In the genomic region with DNA sequence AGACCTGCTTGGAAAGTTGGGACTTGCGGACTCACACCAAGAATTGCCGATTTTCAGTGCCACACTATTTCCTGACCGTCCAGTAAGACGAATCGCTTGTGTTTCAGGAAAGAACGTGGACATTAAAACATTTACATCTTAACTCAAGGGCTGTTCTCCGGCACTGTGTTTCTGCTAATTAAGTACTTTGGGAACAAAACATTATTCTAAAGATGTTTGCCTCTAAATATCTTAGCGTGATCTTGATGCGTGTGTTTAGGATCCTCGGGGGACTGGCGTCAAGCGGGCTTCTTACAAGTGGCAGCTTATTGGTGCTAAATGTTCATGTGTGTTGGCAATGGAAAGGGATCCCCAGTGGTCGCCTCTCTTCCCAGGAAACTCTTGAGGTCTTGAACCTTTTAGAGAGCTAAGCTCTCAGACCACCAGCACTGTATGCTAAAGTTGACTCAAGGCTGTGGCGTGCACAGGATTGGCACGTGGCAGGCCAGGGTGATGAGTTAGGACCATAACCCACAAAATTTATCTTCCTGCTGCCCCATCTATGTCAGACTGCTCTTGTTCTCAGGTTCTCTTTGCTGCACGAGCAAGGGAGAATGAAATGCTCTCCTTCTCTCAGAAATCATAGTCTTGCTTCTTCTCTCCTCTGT, we compare ENCODE assay signal across 17 mouse cellular contexts. TPM values are rescaled to one million over a fixed set of nuclear protein-coding genes. Genes with fewer than 3 reads are reported as not detected.
DNase-seq lines count a peak whose midpoint lies in the region; ATAC-seq and TF ChIP-seq lines count a peak whose summit lies in the region.
"Had no signal": no experiment of that assay in that cellular context is flagged by ENCODE, and none has a peak within 500 bp of the region (broad histone marks: within the 10 kb centered on the region; RNA-seq: fewer than 3 reads in every experiment).

No protein-coding gene starts in this region.

- DNase-seq in embryonic facial prominence, embryonic 10.5 days (ENCODE audit: low spot score): no peak
- no peak for DNase-seq in limb, embryonic 10.5 days (ENCODE audit: low spot score)
- no peak for DNase-seq in stomach, postnatal 0 days (ENCODE audit: low spot score)
- no peak for DNase-seq in spleen, adult 18-20 months
- no peak for DNase-seq in thymus, postnatal 25 days
- DNase-seq: cerebellum, adult 9-10 months; heart, adult 11 months; kidney, adult 9 months; kidney, postnatal 36 days; lung, postnatal 10 days had no signal

- H3K36me3 ChIP-seq in embryonic facial prominence, embryonic 13.5 days: no peaks in the 10 kb centered on the region
- H3K36me3 ChIP-seq in embryonic facial prominence, embryonic 10.5 days (replicated peaks): peaks cover 13% of the 10 kb centered on the region; the same call in 1 of the 2 replicates
- 0 out of 2 replicates have a peak, but pooled peaks cover 2% of the 10 kb centered on the region for H3K36me3 ChIP-seq in limb, embryonic 12.5 days
- no peaks in the 10 kb centered on the region for H3K36me3 ChIP-seq in limb, embryonic 10.5 days
- no peaks in the 10 kb centered on the region for H3K36me3 ChIP-seq in stomach, embryonic 15.5 days
- H3K36me3 ChIP-seq in stomach, postnatal 0 days (ENCODE audit: control insufficient read depth, insufficient read depth, low read length): no peaks in the 10 kb centered on the region
- H3K36me3 ChIP-seq: heart, embryonic 15.5 days had no signal

- H3K27me3 ChIP-seq in embryonic facial prominence, embryonic 13.5 days: peaks cover 8% of the 10 kb centered on the region; the same call in 1 of the 2 replicates
- peaks cover 23% of the 10 kb centered on the region for H3K27me3 ChIP-seq in embryonic facial prominence, embryonic 10.5 days (replicated peaks; ENCODE audit: low read depth, poor library complexity, severe bottlenecking)
- H3K27me3 ChIP-seq in limb, embryonic 12.5 days: peaks cover 23% of the 10 kb centered on the region; the same call in 1 of the 2 replicates
- H3K27me3 ChIP-seq in limb, embryonic 10.5 days (ENCODE audit: low read depth, poor library complexity, severe bottlenecking): peaks cover 22% of the 10 kb centered on the region
- no peaks in the 10 kb centered on the region for H3K27me3 ChIP-seq in stomach, embryonic 15.5 days (replicated peaks)
- no peaks in the 10 kb centered on the region for H3K27me3 ChIP-seq in stomach, postnatal 0 days (ENCODE audit: control insufficient read depth, insufficient read depth, low read length)

- H3K9ac ChIP-seq in embryonic facial prominence, embryonic 13.5 days: no peak overlapping the region
- no peak overlapping the region for H3K9ac ChIP-seq in limb, embryonic 12.5 days (replicated peaks)
- H3K9ac ChIP-seq in stomach, embryonic 15.5 days: no peak overlapping the region
- no peak overlapping the region for H3K9ac ChIP-seq in stomach, postnatal 0 days (ENCODE audit: low read length)
- H3K9ac ChIP-seq: heart, embryonic 15.5 days had no signal

- H3K9me3 ChIP-seq in embryonic facial prominence, embryonic 13.5 days: no peaks in the 10 kb centered on the region
- no peaks in the 10 kb centered on the region for H3K9me3 ChIP-seq in embryonic facial prominence, embryonic 10.5 days
- no peaks in the 10 kb centered on the region for H3K9me3 ChIP-seq in limb, embryonic 12.5 days
- no peaks in the 10 kb centered on the region for H3K9me3 ChIP-seq in limb, embryonic 10.5 days (replicated peaks)
- H3K9me3 ChIP-seq in stomach, embryonic 15.5 days: no peaks in the 10 kb centered on the region
- H3K9me3 ChIP-seq in stomach, postnatal 0 days (ENCODE audit: control insufficient read depth, low read length): no peaks in the 10 kb centered on the region
- H3K9me3 ChIP-seq: heart, embryonic 15.5 days had no signal

- H3K4me2 ChIP-seq in embryonic facial prominence, embryonic 13.5 days: peak overlapping the region; percentile 87
- H3K4me2 ChIP-seq in limb, embryonic 12.5 days: peak overlapping the region; percentile 90; the same call in 1 of the 2 replicates
- peak overlapping the region; percentile 92; the same call in 1 of the 2 replicates for H3K4me2 ChIP-seq in stomach, embryonic 15.5 days
- H3K4me2 ChIP-seq in stomach, postnatal 0 days (replicated peaks; ENCODE audit: low read depth): no peak overlapping the region

- H3K4me3 ChIP-seq in embryonic facial prominence, embryonic 13.5 days: no peak overlapping the region
- H3K4me3 ChIP-seq in embryonic facial prominence, embryonic 10.5 days: no peak overlapping the region
- H3K4me3 ChIP-seq in limb, embryonic 12.5 days (replicated peaks): no peak overlapping the region
- no peak overlapping the region for H3K4me3 ChIP-seq in limb, embryonic 10.5 days
- no peak overlapping the region for H3K4me3 ChIP-seq in stomach, embryonic 15.5 days (replicated peaks)
- H3K4me3 ChIP-seq in stomach, postnatal 0 days (ENCODE audit: low read depth, low read length): no peak overlapping the region
- H3K4me3 ChIP-seq: heart, embryonic 15.5 days had no signal

- peaks cover 25% of the 10 kb centered on the region for H3K4me1 ChIP-seq in embryonic facial prominence, embryonic 13.5 days
- H3K4me1 ChIP-seq in embryonic facial prominence, embryonic 10.5 days: peaks cover 23% of the 10 kb centered on the region
- peaks cover 18% of the 10 kb centered on the region for H3K4me1 ChIP-seq in limb, embryonic 12.5 days (replicated peaks)
- H3K4me1 ChIP-seq in limb, embryonic 10.5 days: peaks cover 20% of the 10 kb centered on the region
- peaks cover 4% of the 10 kb centered on the region; the same call in 1 of the 2 replicates for H3K4me1 ChIP-seq in stomach, embryonic 15.5 days
- H3K4me1 ChIP-seq in stomach, postnatal 0 days (replicated peaks; ENCODE audit: control insufficient read depth, insufficient read depth): no peaks in the 10 kb centered on the region

- TF ChIP-seq EP300 in stomach, postnatal 0 days (optimal IDR thresholded peaks at IDR 0.05): no peak

- 93% methylated on average over 16 of the region's 16 CpGs for WGBS in embryonic facial prominence, embryonic 13.5 days
- 93% methylated on average over 16 of the region's 16 CpGs for WGBS in embryonic facial prominence, embryonic 10.5 days
- 93% methylated on average over 16 of the region's 16 CpGs for WGBS in limb, embryonic 12.5 days
- 96% methylated on average over 16 of the region's 16 CpGs for WGBS in limb, embryonic 10.5 days
- 91% methylated on average over 16 of the region's 16 CpGs for WGBS in stomach, embryonic 15.5 days
- WGBS in stomach, postnatal 0 days: 91% methylated on average over 16 of the region's 16 CpGs

- TF ChIP-seq CTCF in stomach, postnatal 0 days (IDR thresholded peaks at IDR 0.05; ENCODE audit: low read depth): no peak

- ATAC-seq in embryonic facial prominence, embryonic 13.5 days (ENCODE audit: insufficient number of reproducible peaks, insufficient read depth, low FRiP score, low TSS enrichment, low read depth): no peak
- ATAC-seq in limb, embryonic 12.5 days (ENCODE audit: insufficient number of reproducible peaks, insufficient read depth, low FRiP score, low TSS enrichment, low read depth): no peak
- no peak for ATAC-seq in stomach, embryonic 15.5 days (ENCODE audit: insufficient read depth, low FRiP score, low read depth)
- ATAC-seq in stomach, postnatal 0 days (ENCODE audit: low FRiP score, low TSS enrichment): no peak
- ATAC-seq: CD4-positive, CD25-positive, alpha-beta regulatory T cell, adult 4 months; forebrain, embryonic 16.5 days had no signal

- no peak overlapping the region for H3K27ac ChIP-seq in embryonic facial prominence, embryonic 13.5 days
- no peak overlapping the region for H3K27ac ChIP-seq in embryonic facial prominence, embryonic 10.5 days (replicated peaks)
- no peak overlapping the region for H3K27ac ChIP-seq in limb, embryonic 12.5 days
- no peak overlapping the region for H3K27ac ChIP-seq in limb, embryonic 10.5 days
- no peak overlapping the region for H3K27ac ChIP-seq in stomach, embryonic 15.5 days
- no peak overlapping the region for H3K27ac ChIP-seq in stomach, postnatal 0 days (replicated peaks)
- H3K27ac ChIP-seq: heart, embryonic 15.5 days; liver, embryonic 14.5 days had no signal

RNA-seq across cellular contexts. Expression of a gene that starts 2.2 kb away (rescaled TPM):
- polyA plus RNA-seq in embryonic facial prominence, embryonic 13.5 days (2015; fragmentation: Nextera tagmentation; extraction: Ambion mirVana): 15.4 and 16.4 TPM in 2 replicates
- polyA plus RNA-seq in embryonic facial prominence, embryonic 10.5 days (2016; fragmentation: Nextera tagmentation; extraction: Ambion mirVana): 13.6 and 14.6 TPM in 2 replicates
- 11.2 and 13.8 TPM in 2 replicates for polyA plus RNA-seq in limb, embryonic 12.5 days (2016; fragmentation: Nextera tagmentation; extraction: Ambion mirVana)
- 11.0 and 11.7 TPM in 2 replicates for polyA plus RNA-seq in limb, embryonic 10.5 days (2016; fragmentation: Nextera tagmentation; extraction: Ambion mirVana)
- 13.1 and 14.3 TPM in 2 replicates for polyA plus RNA-seq in stomach, embryonic 15.5 days (2015; fragmentation: Nextera tagmentation; extraction: Ambion mirVana)
- 4.7 and 5.5 TPM in 2 replicates for polyA plus RNA-seq in stomach, postnatal 0 days (2015; fragmentation: Nextera tagmentation; extraction: Ambion mirVana)

RNA-seq across cellular contexts. Expression of a gene that starts 57.0 kb away (rescaled TPM):
- polyA plus RNA-seq in embryonic facial prominence, embryonic 13.5 days (2015; fragmentation: Nextera tagmentation; extraction: Ambion mirVana): not detected in 2 replicates
- not detected in 2 replicates for polyA plus RNA-seq in embryonic facial prominence, embryonic 10.5 days (2016; fragmentation: Nextera tagmentation; extraction: Ambion mirVana)
- 0.35 TPM in 1 of 2 replicates, not detected in the other for polyA plus RNA-seq in limb, embryonic 12.5 days (2016; fragmentation: Nextera tagmentation; extraction: Ambion mirVana)
- polyA plus RNA-seq in limb, embryonic 10.5 days (2016; fragmentation: Nextera tagmentation; extraction: Ambion mirVana): not detected in 2 replicates
- polyA plus RNA-seq in stomach, embryonic 15.5 days (2015; fragmentation: Nextera tagmentation; extraction: Ambion mirVana): 0.08 and 0.13 TPM in 2 replicates
- polyA plus RNA-seq in stomach, postnatal 0 days (2015; fragmentation: Nextera tagmentation; extraction: Ambion mirVana): 0.05 and 0.07 TPM in 2 replicates
- polyA plus RNA-seq: liver, embryonic 14.5 days had no signal
